Mouse (Mus musculus): Measurements from ENCODE around the gene Ddah2. TPM values are rescaled to one million over a fixed set of nuclear protein-coding genes. Genes with fewer than 3 reads are reported as not detected.
A peak's percentile ranks its signal among the peaks of the same experiment; 100 is the strongest.

Gene Ddah2
- total RNA-seq (2021), result 100 to 1,000 TPM; 104 to 106 TPM

DNA sequence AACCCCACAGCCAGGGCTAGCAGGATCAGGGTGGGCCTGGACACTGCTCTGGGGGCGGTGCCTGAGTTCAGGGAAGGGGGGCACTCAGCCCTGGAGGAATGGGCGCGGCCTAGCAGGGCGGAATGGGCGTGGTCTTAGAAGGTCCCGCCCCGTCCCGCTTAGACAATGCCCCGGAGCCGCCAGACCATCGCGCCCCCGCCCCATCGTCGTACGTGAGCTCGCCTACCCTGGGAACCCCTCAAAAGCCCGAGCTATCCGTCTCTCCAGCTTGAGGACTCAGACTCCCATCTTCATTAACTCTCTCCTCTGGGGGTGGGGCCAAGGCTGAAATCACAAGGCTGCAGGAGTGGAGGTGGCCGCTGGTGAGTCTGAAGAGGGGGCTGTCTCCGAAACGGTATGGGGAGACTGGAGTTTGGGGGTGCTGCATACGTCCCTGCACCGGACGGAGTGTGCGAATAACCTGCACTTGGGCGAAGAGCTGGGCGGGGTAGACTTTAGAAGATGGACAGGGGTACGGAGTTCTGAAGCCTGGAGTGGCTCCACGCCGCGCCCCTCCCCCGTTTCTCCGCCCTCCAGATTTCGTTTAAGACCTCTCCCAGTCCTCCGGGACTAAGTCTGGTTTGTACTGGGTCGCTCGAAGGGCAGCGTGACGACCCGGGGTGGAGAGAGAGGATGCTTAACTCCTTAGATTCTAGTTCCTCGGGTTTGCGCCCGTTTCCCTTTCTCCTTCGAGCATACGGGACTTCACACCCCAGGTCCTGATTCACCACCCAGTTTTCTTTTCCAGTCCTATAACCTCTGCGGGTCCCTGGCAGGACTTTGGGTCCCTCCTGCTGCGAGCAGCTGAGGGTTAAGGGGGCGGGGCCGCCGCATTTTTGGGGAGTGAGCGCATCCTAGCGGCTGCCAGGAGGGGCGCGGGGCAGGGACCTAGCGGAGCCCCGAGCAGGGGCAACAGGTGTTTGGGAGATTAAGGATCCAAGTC is at the start of gene Ddah2:
TSS of gene Ddah2 (plus strand) at position 125 of the 982 bp plus-strand sequence.
- peak; percentile 97 for DNase-seq

DNA sequence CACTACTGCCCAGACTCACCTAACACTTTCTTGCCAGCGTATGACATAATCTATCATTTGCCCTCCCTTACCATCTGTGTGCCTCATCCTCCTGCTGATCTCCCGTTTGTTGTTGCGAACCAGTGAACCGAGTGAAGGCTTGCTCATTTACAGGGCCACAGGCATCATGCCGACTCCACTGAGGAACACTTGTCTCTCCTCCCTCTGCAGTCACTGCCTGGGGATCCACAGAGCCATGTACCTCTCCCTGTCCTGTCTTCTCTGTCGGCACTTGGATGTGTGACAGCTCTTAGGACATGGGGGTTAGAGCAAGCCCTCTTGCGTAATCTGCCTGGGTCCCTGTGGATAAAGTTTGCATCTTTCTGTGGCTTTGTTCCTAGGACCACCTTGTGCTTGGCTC is 49.2 kb upstream of the Ddah2 start:
- DNase-seq, result no peak

DNA sequence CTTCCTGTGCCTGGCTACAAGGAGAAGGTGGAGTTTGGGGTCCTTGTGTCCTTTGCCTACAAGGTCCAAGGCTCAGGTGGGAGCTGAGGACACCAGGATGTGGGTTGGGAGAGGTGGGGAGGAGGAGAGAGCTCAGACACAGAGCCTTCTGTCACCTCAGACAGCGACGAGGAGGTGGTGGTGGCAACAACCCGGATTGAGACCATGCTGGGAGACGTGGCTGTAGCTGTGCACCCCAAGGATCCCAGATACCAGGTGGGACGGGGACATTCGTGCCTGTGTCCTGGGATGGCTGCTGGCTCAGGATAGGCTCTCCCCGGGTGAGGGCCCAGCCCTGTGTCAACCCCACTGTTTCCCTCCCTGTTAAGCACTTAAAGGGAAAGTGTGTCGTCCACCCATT is 47.4 kb upstream of the Ddah2 start:
- DNase-seq, result no peak

DNA sequence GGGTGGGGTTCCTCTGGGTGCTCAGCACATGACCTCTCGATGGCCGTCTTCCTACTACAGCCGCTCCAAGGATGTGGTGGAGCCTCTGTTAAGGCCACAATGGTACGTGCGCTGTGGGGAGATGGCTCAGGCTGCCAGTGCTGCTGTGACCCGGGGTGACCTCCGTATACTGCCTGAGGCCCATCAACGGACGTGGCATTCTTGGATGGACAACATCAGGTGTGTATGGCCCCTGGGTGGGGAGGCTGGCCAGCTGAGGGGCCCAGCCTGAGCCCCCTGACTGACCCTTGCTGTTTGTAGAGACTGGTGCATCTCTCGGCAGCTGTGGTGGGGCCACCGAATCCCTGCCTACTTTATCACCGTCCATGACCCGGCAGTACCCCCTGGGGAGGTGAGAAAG is 46.4 kb upstream of the Ddah2 start:
- DNase-seq, result no peak

DNA sequence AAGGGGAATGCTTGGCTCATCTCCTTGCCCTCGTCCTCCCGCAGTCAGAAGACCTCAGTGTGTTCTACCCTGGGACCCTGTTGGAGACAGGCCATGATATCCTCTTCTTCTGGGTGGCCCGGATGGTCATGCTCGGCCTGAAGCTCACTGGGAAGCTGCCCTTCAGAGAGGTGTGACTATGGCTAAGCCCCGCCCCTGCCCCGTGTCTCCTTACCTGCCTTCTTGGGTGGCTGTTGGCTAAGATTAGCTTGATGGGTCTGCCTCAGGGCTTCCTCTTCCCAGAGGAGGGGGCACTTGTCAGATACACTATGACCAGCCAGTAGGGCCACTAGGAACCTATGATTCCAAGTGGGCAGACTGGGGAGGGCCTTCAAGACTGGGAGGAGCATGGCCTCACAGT is 45.6 kb upstream of the Ddah2 start:
- DNase-seq, result no peak

DNA sequence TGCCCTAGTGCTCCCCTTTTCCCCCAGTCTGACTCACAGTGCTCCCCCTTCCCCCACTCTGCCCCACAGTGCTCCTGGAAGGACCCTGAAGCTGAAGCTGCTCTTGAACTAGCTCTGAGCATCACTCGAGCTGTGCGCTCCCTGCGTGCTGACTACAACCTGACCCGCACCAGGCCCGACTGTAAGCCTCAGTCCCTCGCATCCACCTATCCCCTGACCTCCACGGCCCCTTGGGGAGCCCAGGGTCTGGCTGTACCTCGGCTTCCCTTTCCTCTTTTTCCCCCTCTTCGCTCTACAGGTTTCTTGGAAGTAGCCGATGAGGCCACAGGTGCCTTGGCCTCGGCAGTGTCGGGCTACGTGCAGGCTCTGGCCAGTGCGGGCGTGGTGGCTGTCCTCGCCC is 43.5 kb upstream of the Ddah2 start:
- DNase-seq, result no peak

DNA sequence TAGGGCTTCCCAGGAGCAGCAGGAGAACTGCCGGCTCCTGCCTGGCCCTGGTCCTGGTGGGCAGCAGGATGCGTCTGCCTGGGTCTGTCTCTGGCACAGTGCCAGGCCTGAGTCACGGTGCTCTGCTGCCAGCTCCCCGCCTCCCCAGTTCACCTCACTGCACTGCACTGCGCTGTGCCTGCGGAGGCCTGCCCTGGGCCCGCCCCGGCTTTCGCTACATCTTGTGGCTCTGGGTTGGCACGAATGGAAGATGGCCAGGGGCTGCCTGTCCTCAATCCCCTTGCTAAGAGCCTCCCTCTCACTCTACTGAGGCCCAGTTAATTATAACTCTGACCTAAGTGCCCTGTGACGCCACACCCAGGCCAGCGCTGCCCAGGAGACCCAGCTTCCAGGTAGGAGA is 42.5 kb upstream of the Ddah2 start, which contains the start of gene Vwa7:
TSS of gene Vwa7 (plus strand) at position 204 of the 400 bp plus-strand sequence.
- DNase-seq, result peak; percentile 72

DNA sequence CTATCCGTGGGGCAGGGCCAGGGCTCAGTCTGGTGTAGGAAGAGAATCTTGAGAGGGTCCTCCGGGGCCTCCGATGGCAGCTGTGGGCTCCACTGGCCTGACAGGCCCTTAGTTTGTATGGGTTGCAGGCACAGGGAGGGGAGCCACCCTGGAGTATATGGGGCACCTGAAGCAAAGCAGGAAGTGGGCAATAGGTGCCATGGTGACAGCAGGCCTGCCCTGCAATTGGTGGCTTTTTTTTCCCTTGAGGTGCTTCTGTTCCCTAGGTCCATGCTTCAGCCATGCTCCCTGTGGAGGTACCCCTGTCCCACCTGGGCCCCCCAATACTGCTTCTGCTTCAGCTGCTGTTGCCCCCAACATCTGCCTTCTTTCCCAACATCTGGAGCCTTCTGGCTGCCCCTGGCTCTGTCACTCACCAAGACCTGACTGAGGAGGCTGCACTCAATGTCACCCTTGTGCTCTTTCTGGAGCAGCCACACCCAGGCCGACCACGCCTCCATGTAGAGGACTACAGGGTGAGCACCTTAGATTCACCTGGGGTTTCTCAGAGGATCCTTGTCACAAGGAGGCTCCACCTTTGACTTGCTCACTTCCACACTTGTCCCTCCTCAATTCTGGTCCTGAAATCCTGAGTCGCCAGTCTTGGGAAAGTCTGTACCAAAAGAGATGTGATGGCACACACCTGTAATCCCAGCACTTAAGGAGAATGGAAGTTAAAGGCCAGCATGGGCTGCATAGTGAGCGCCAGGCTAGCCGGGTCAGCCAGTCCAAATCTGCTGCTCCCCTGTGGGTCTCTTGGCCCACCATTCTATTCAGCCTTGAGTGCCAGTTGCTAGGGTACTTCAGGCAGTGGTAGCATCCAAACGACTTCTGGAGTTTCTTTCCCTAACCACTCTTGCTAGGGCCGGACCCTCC is 41.8 kb upstream of the Ddah2 start:
- DNase-seq, result no peak

DNA sequence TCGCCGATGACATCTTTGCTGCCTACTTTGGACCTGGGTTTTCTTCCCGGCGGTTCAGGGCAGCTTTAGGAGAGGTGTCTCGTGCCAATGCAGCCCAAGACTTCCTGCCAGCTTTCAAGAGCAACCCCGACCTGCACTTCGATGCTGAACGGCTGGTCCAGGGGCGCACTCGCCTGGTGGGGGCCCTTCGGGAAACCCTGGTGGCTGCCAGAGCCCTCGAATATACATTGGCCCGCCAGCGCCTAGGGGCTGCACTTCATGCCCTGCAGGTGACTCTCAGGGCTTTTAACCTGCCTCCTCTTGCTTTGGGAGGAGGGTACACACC is 41.2 kb upstream of the Ddah2 start:
- no peak for DNase-seq

DNA sequence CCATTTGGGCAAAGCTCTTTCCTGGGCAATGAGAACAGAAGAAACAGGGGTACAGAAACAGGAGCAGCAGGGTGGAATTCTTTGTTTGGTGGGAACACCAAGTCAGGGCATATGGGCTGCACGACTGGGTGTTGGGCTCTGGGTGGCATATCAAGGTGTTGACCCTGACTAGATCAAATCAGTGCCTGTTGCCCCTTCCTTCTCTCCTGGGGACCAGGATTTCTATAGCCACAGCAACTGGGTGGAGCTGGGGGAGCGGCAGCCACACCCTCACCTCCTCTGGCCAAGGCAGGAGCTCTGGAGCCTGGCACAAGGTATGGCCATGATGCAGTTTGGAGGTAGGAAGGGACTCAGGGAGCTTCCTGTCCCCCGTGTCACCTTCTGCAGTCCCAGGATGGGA is 40.7 kb upstream of the Ddah2 start:
- no peak for DNase-seq

DNA sequence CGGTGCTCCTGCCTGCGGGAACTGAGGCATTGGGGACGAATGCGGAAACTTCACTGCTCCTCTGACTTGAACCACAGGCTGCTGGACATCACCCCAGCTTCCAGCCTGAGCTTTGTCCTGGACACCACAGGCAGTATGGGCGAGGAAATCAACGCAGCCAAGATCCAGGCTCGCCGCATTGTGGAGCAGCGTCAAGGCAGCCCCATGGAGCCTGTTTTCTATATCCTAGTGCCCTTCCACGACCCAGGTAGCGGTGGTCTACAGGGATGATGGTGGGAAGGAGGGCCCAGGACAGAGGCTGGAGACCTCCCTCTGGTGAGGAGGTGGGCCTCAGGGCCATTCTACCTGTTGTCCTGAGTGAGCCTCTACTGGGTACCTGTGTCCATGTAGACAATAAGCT is 38.9 kb upstream of the Ddah2 start:
- no peak for DNase-seq

DNA sequence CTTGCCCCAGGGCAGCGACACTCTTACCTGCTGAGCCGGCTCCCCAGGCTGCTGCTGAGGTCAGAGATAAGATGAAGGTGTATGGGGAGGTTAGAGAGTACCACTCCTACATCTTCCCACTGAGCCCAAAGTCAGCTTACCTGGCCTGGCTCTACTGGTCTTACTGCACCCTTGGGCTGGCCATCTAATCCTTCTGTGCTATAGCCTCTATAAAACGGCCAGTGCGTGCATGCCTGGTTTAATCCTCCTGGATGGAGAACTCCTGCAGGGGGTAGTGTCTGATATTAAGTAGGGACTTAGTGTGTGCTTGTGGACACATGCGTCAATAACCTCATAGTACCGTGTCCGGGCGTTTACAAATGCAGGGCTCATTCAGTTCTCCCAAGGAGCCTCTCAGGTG is 38.3 kb upstream of the Ddah2 start:
- no peak for DNase-seq

DNA sequence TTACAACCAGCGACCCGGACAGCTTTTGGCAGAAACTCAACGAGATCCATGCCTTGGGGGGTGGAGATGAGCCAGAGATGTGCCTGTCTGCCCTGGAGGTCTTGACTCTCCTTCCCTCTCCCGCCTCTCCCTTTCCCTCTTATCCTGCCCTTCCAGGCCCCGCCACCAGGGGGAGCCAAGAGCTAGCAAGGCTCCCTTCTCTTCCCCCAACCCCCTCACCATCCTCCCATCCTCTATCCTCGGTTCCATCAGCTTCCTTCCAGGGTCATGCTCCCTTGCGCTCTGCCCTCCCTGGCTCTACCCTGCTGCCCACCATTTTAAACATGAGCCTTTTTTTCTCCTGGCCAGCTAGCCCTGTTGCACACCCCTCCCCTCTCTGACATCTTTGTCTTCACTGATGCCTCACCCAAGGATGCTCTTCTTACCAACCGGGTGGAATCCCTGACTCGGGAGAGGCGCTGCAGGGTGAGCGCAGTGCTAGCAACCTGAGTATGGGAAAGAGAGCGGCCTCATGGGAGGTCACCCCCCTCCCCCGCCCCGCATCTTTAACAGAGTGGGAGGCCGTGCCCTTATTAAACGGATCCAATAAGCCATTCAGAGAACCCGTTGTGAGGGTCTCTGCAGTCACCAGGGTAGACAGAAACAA is 37.5 kb upstream of the Ddah2 start:
- peak; percentile 96 for DNase-seq

DNA sequence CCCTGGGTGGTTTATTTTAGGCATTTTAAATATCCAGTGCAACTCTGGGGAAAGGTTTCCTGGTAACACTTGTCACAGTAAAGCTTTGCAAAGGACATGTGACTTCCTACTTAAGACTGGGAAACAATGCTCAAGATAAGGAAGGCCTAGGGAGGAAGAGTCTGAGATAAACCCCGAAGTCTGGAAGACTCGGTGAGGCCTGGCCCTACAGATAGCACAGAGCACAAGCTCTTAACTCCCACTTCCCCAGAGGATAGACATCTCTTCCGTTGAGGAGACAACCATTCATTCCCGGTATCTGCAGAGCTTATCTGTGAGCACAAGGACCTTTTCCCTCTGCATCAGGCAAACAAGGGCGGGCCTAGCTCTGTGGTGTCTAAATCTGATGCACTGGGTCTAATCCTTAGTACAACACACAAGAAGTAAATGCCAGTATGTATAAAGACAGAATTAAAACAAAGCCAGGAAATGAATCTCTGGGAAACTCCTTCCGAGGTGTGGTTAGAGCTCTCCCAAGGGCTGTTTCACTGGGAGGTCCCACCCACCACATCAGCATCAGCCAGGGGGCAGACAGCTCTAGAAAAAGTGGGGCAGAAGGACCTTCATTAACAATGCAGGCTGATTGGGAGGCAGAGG is 36.9 kb upstream of the Ddah2 start:
- peak; percentile 45 for DNase-seq

DNA sequence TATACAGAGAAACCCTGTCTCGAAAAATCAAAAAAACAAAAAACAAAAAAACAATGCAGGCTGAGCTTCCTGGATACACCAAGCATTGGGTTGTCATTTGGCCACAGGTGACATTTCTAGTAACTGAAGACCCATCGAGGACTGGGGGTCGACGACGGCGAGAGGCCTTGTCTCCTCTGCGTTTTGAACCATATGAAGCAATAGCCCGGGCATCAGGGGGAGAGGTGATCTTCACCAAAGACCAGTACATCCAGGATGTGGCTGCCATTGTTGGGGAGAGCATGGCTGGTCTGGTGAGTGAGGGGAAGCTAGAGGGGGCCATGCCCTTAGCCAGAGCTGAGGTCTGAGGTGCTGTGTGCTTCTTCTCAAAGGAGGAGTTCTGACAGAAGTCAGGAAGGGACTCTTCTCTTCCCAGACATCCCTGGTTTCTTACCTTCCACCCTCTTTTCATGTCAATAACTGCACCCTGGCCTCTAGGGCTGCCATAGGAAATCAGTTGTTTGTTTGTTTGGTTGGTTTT is 36.2 kb upstream of the Ddah2 start:
- DNase-seq, result no peak

DNA sequence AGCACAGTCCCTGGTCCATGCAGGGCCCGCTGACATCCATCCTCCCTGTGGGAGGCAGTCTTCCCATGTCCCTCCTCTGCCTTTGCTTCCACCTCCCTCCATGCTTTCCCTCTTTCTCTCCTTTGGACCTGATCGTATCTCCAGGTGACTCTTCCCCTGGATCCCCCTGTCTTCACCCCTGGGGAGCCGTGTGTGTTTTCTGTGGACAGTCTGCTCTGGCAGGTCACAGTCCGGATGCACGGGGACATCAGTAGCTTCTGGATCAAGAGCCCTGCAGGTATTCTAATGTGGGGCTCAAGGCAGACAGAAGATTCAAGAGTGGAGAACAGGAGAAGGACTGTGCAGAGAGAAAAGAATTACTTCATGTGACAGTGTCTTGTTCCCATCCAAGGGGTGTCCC is 35.6 kb upstream of the Ddah2 start:
- DNase-seq, result no peak

DNA sequence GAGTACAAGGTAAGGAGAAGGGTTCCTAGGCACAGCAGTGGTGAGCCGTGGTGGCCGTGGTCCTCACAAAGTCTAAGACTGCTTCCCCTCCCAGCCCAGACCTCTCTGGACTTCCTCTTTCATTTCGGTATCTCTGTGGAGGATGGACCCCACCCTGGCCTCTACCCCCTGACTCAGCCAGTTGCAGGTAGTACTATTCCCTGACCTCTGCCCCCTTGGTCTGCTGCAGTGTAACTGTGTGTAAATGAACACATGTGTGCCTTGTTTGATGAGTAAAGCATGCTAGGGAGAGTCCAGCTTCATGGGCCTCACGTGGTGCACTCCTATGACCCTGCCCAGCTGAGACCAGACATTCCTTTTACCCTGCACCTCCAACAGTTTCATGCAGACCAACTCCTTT is 35.1 kb upstream of the Ddah2 start:
- DNase-seq, result no peak

DNA sequence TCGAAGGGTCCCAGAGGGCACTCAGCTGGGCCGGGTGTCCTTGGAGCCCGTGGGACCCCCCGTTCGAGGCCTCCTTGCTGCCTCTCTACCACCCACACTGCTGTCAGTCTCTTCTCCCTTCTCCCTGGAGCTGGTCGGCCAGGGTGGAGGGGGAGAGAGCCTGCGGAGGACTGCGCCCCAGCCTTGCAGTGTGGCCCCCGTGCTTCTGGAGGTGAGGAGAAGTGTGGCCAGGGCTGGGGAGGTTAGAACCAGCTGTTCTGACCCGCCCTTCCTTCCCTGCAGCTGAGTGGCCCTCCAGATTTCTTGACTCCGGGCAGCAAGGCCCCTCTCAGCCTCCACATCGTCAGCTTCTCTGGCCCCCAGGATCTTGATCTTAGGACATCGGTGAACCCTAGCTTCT is 34.6 kb upstream of the Ddah2 start:
- DNase-seq, result no peak

DNA sequence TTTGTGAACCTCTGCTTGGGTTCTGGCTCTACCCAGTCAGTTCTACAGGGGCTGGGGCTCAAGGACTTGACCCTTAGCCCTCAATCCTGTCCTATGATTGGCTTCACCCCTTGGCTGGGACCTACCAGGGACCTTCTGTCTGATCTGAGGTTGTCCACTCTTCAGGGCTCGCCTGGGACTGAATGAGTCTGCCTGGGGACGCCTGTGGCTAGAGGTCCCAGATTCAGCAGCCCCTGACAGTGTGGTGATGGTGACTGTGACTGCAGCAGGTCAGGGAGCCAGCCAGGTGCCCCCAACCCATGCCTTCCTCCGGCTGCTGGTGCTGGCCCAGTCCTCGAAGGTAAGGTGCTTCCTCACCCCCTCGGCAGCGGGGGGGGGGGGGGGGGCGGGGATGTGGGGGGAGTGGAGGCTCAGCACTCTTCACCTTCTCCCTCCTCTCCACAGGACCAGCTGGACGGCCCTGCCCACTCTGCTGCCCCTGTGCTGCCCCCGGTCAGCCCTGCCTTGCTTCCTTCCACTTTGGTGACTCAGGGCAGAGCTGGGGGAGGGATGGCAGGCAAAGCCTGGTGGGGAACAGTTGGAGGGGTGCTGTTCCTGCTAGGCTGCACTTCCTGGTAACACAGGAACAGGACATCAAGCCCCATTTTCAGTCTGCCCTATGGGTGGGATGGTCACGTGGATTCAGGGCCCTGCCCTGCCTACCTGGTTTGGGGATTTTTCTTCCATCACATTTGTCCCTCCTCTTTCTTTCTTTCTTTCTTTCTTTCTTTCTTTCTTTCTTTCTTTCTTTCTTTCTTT is 33.9 kb upstream of the Ddah2 start:
- no peak for DNase-seq

DNA sequence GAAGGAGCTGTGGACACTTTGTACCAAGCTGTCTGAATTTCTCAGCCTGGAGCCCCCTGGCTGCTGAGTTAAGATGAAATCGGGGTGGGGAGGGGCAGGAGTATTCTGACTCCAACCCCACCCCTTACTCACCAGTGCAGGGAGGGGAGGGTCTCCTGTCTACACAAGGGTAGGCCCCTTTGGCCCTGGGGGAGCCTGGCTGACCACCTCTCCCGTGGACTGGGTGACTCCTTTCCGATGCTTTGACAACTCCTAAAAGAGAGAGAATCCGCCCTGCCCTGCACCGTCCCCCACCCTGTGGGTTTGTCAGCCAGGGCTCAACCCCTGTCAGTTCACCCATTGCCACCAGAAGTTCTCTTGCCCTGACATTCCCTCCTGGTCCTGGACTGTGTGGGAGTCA is 32.6 kb upstream of the Ddah2 start:
- DNase-seq, result no peak
